Mouse (Mus musculus) lung, postnatal 0 days (tissue): ENCODE measurements around the gene Cish.

Experiments used
- CTCF ChIP-seq: IDR thresholded peaks from 2 replicates; pipeline ENCODE4 v1.5.1; 2016; ENCODE audit warnings: antibody characterized with exemption, mild to moderate bottlenecking
- EP300 ChIP-seq: IDR thresholded peaks from 2 replicates; pipeline ENCODE4 v1.6.1; 2016; ENCODE audit warnings: antibody characterized with exemption, mild to moderate bottlenecking, control low read depth

GRCm38 (mm10) chr9:107315791-107316190 lies 20.0 kb downstream of the Cish start:
- TF ChIP-seq CTCF (no peak), EP300 (no peak)
